Mouse (Mus musculus) frontal cortex, postnatal 25 days (tissue): ENCODE measurements around the gene Arid4a.

Experiments used
- DNase-seq, 2 experiments: peaks; one replicate each; pipeline ENCODE4 v3.0.0; 2022; ENCODE audit warnings: low spot score in 2 of 2

Arid4a gene

GRCm38 (mm10) chr12:71015363-71016210 is at the start of gene Arid4a:
Arid4a (plus strand) TSS chr12:71015990.
- peak; percentile 91 to 96 for DNase-seq

GRCm38 (mm10) chr12:70967581-70967980 is 48.2 kb upstream of the Arid4a start:
- no peak for DNase-seq

- peak; percentile 53 to 74 for DNase-seq
These were observed 47.5 kb upstream of the Arid4a start for GRCm38 (mm10) chr12:70968141-70968790.

GRCm38 (mm10) chr12:70968791-70969307 is 46.9 kb upstream of the Arid4a start:
- DNase-seq, result peak; percentile 90 to 91

- peak; percentile 17 to 43 for DNase-seq
These were observed 46.2 kb upstream of the Arid4a start for GRCm38 (mm10) chr12:70969485-70970184.

- no peak for DNase-seq
These were observed 42.0 kb upstream of the Arid4a start for GRCm38 (mm10) chr12:70973831-70974230.

GRCm38 (mm10) chr12:70974441-70975266 is 41.1 kb upstream of the Arid4a start, which contains the start of gene Psma3:
Psma3 (plus strand) TSS chr12:70974621.
- DNase-seq, result peak; percentile 70 to 80

GRCm38 (mm10) chr12:70975406-70975805 is 40.4 kb upstream of the Arid4a start:
- DNase-seq, result no peak

- no peak for DNase-seq
These were observed 39.9 kb upstream of the Arid4a start for GRCm38 (mm10) chr12:70975891-70976290.

GRCm38 (mm10) chr12:70978345-70978744 is 37.4 kb upstream of the Arid4a start:
- no peak for DNase-seq

GRCm38 (mm10) chr12:70984855-70985550 is 30.8 kb upstream of the Arid4a start:
- DNase-seq, result no peak

- DNase-seq, result no peak
These were observed 18.6 kb upstream of the Arid4a start for GRCm38 (mm10) chr12:70997225-70997624.

GRCm38 (mm10) chr12:70999423-70999903 is 16.3 kb upstream of the Arid4a start:
- DNase-seq, result no peak

- DNase-seq, result no peak
These were observed 15.4 kb upstream of the Arid4a start for GRCm38 (mm10) chr12:71000344-71000743.

- no peak for DNase-seq
These were observed 14.3 kb upstream of the Arid4a start for GRCm38 (mm10) chr12:71001456-71001855.

- no peak for DNase-seq
These were observed 11.9 kb upstream of the Arid4a start for GRCm38 (mm10) chr12:71003760-71004426.

- no peak for DNase-seq
These were observed 9.6 kb upstream of the Arid4a start for GRCm38 (mm10) chr12:71006141-71006540.

GRCm38 (mm10) chr12:71006901-71007300 is 8.9 kb upstream of the Arid4a start:
- no peak for DNase-seq

- no peak for DNase-seq
These were observed 6.0 kb upstream of the Arid4a start for GRCm38 (mm10) chr12:71009769-71010168.

- no peak for DNase-seq
These were observed 886 bp upstream of the Arid4a start for GRCm38 (mm10) chr12:71014845-71015362.
